Mouse (Mus musculus): ENCODE results near the gene Tmeff2. TPM values are rescaled to one million over a fixed set of nuclear protein-coding genes. Genes with fewer than 3 reads are reported as not detected.

Gene Tmeff2
- polyA plus RNA-seq, 1 experiment from 2014 or later = 72.0 TPM

DNA sequence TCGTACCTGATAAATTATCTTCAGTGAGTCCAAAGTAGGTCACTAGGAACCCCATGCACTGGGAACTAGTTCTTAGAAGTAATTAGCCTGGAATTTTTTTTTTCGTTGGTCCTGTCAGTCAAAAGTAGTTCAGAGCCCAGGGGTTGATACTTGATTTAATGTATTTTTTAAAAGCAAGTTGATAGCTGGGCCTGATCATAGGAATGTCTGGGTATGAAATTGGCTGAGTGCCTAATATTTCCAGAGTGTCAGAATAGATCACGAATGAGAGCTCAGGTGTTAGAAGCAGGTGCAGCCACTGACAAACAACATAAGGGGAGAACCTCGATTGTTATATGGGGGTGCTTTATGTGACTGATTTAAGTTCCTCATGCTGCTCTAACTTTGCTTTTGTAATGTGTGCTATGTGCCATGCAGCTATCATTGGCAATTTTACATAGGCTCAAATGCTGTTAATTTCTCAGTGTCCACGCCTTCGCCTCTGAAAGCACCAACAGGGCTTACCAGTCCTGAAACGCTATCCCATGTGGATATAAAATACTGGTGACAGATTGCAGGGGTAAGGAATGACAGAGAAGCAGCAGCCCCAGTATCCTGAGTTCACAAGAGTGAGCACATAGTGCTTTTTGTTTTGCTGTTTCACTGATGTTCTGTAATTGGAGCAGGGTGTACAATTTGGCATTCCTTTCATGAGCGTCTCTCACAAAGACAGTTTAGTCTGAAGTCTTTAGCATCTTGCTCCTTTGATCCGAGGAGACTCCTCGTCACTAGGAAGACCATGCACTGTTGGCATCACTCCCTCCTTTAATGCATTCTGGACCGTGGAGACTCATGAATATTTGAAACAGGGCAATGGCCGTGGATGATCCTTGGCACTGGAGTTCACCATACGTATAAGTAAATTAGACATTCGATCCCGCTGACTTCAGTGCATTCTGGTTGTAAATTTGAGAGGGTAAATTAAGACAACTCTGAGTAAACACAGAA, 175.6 kb downstream of the Tmeff2 start:
- Histone ChIP-seq H3K9ac (replicated peaks; ENCODE audit: low read length) (no peak overlapping the region), H3K27ac (replicated peaks; ENCODE audit: low read depth, low read length) (no peak overlapping the region; the same call in 1 of the 2 replicates), H3K4me3 (replicated peaks; ENCODE audit: low read depth, low read length) (no peak overlapping the region), H3K36me3 (ENCODE audit: control insufficient read depth, insufficient read depth, low read length) (no peaks in the 10 kb centered on the region), H3K4me2 (ENCODE audit: low read length) (no peak overlapping the region), H3K9me3 (ENCODE audit: control insufficient read depth, low read length) (no peaks in the 10 kb centered on the region), H3K4me1 (ENCODE audit: control insufficient read depth, insufficient read depth, low read length) (peaks cover 8% of the 10 kb centered on the region; the same call in 1 of the 2 replicates), H3K27me3 (ENCODE audit: control insufficient read depth, insufficient read depth, low read length) (no peaks in the 10 kb centered on the region)
- 54% methylated on average over 15 of the region's 15 CpGs for WGBS
- peak; percentile 33 for DNase-seq
- ATAC-seq (ENCODE audit: low FRiP score, low TSS enrichment) = 0 out of 2 replicates have a peak, but pooled peaks have one; percentile 34

DNA sequence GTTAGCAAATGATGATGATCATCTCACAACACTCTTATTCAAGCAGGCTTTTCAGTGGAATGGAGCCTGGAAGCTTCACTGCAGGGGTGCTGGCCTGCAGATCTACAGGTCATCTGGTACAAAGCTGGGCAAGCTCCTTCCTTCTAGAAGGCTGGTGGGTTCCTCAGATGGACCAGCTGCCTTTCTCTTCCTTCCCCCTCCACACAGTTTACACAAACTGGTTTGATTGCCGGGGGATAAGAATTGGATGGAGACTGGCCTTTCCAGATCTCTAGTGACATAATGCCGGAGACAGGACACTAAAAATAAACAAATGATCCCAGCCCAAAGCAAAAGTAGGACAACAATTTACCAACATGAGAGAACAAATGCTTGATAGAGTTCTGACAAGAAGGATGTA, 188.5 kb downstream of the Tmeff2 start:
- no peaks in the 10 kb centered on the region for H3K9me3 ChIP-seq (ENCODE audit: control insufficient read depth, low read length)
- WGBS = 91% methylated on average over 2 of the region's 2 CpGs
- no peak overlapping the region for H3K9ac ChIP-seq (replicated peaks; ENCODE audit: low read length)
- H3K27me3 ChIP-seq (ENCODE audit: control insufficient read depth, insufficient read depth, low read length) = no peaks in the 10 kb centered on the region
- DNase-seq (no peak), ATAC-seq (ENCODE audit: low FRiP score, low TSS enrichment) (no peak)
- no peak overlapping the region for H3K4me2 ChIP-seq (ENCODE audit: low read length)
- no peaks in the 10 kb centered on the region for H3K36me3 ChIP-seq (ENCODE audit: control insufficient read depth, insufficient read depth, low read length)
- H3K27ac ChIP-seq (replicated peaks; ENCODE audit: low read depth, low read length) = no peak overlapping the region
- H3K4me1 ChIP-seq (ENCODE audit: control insufficient read depth, insufficient read depth, low read length) = no peaks in the 10 kb centered on the region
- no peak overlapping the region for H3K4me3 ChIP-seq (replicated peaks; ENCODE audit: low read depth, low read length)

DNA sequence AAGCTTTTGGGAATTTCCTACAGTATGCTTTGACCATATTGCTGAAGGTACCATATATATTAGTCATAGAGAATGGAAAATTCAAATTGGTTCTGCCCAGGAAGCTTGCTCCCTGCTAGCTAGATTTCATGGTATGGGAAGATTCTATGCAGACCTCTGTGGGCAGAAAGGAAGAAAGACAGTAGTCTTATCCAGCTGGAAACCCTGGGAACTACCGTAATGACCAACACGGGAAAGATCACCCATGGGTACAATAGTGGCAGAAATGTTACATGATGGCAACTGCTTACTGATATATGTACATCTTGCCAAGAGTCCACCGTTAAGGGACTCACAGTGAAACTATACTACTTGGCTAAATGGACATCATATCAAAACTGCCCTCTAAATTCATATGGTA, 189.4 kb downstream of the Tmeff2 start:
- DNase-seq = no peak
- no peaks in the 10 kb centered on the region for H3K36me3 ChIP-seq (ENCODE audit: control insufficient read depth, insufficient read depth, low read length)
- no peak overlapping the region for H3K4me3 ChIP-seq (replicated peaks; ENCODE audit: low read depth, low read length)
- H3K27ac ChIP-seq (replicated peaks; ENCODE audit: low read depth, low read length) = no peak overlapping the region
- H3K4me1 ChIP-seq (ENCODE audit: control insufficient read depth, insufficient read depth, low read length) = no peaks in the 10 kb centered on the region
- H3K9me3 ChIP-seq (ENCODE audit: control insufficient read depth, low read length) = no peaks in the 10 kb centered on the region
- WGBS = 88% methylated on average over 3 of the region's 3 CpGs
- no peak overlapping the region for H3K4me2 ChIP-seq (ENCODE audit: low read length)
- no peak for ATAC-seq (ENCODE audit: low FRiP score, low TSS enrichment)
- no peak overlapping the region for H3K9ac ChIP-seq (replicated peaks; ENCODE audit: low read length)
- H3K27me3 ChIP-seq (ENCODE audit: control insufficient read depth, insufficient read depth, low read length) = no peaks in the 10 kb centered on the region

DNA sequence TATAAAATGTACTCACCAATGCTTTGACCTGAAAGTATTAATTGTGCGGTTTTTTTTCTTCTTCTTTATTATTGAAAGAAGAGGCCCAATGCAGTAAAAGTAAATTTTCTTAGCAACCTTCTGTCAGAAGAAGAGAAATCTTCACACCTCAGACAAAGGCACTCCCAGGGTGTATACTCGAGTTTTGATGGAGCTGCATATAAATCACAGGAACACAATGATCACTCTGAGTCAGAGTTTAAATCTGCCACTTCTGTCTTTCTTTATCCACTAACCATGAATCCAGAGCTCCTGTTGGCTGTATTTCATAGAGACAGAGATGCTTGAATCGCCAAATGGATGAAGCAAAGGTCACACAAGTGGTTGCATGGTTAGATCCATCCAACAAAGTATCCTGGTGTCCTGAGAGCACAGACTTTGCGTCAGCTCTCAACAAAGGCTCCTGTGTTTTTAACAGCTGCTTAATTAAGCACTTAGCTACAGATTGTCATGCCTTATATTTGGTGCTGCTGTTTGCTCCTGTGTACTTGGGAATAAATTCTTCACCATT, 189.8 kb downstream of the Tmeff2 start:
- Histone ChIP-seq H3K4me3 (replicated peaks; ENCODE audit: low read depth, low read length) (no peak overlapping the region), H3K4me1 (ENCODE audit: control insufficient read depth, insufficient read depth, low read length) (no peaks in the 10 kb centered on the region), H3K27ac (replicated peaks; ENCODE audit: low read depth, low read length) (no peak overlapping the region), H3K9ac (replicated peaks; ENCODE audit: low read length) (no peak overlapping the region), H3K4me2 (ENCODE audit: low read length) (no peak overlapping the region), H3K36me3 (ENCODE audit: control insufficient read depth, insufficient read depth, low read length) (no peaks in the 10 kb centered on the region), H3K27me3 (ENCODE audit: control insufficient read depth, insufficient read depth, low read length) (no peaks in the 10 kb centered on the region), H3K9me3 (ENCODE audit: control insufficient read depth, low read length) (no peaks in the 10 kb centered on the region)
- DNase-seq = no peak
- no peak for ATAC-seq (ENCODE audit: low FRiP score, low TSS enrichment)
- WGBS = 72% methylated on average over 4 of the region's 4 CpGs

DNA sequence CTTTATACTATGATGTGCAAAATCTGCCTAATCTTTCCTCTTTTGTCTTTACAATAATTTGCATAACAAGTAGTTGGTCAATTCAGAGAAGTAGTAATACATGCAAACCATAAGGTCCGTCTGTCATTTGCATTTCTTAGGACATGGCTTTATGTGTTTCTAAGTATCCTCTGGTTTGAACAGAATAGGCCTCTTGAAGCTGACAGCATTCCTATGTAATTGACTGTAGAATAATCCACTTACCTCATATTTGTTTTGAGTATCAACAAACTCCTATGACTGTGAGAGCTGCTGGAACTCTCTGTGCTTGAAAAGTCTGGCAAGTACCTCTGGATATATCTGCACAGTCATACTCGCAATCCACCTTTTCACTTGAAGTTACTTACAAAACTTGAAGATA, 194.3 kb downstream of the Tmeff2 start:
- Histone ChIP-seq H3K27me3 (ENCODE audit: control insufficient read depth, insufficient read depth, low read length) (no peaks in the 10 kb centered on the region), H3K36me3 (ENCODE audit: control insufficient read depth, insufficient read depth, low read length) (no peaks in the 10 kb centered on the region), H3K9ac (replicated peaks; ENCODE audit: low read length) (no peak overlapping the region), H3K4me2 (ENCODE audit: low read length) (no peak overlapping the region), H3K9me3 (ENCODE audit: control insufficient read depth, low read length) (no peaks in the 10 kb centered on the region), H3K4me3 (replicated peaks; ENCODE audit: low read depth, low read length) (no peak overlapping the region), H3K4me1 (ENCODE audit: control insufficient read depth, insufficient read depth, low read length) (peaks cover 6% of the 10 kb centered on the region), H3K27ac (replicated peaks; ENCODE audit: low read depth, low read length) (no peak overlapping the region)
- no peak for ATAC-seq (ENCODE audit: low FRiP score, low TSS enrichment)
- no peak for DNase-seq
- 66% methylated on average over 2 of the region's 2 CpGs for WGBS

DNA sequence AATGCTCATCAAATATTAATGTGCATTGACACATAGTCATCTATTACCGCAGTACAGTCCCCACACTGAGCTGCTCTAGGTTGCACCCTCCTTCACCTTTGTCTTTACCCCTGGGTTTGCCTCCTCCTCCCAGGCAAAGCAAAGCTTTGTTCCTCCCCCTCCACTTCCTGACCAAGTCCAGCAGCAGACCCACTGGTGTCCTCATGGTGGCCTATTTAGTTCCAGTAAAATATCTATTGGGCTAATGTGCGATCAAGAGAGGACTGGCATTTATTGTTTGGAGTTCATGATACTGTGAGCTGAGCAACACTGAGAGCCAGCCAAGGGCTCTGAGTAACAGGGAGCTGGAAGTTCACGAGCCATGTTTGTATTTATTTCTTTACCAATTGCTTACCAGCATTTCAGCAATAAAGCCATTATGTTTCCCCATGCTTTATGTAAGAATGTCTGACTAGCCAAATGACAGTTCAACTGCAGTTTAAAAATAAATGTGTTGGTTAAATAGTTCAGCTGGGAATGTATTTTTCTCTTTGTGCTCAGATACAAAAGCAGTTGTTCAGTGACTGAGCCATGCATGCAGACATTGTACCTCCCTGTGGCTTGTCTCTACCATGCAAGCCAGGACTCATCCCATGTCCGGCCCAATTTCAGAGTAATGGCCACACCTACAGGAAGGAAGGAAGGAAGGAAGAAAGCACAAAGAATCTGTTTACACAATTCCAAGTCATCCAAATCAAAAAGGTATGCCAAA, 196.6 kb downstream of the Tmeff2 start:
- Histone ChIP-seq H3K36me3 (ENCODE audit: control insufficient read depth, insufficient read depth, low read length) (no peaks in the 10 kb centered on the region), H3K9ac (replicated peaks; ENCODE audit: low read length) (no peak overlapping the region), H3K4me1 (ENCODE audit: control insufficient read depth, insufficient read depth, low read length) (peaks cover 6% of the 10 kb centered on the region), H3K27me3 (ENCODE audit: control insufficient read depth, insufficient read depth, low read length) (no peaks in the 10 kb centered on the region), H3K4me2 (ENCODE audit: low read length) (no peak overlapping the region), H3K9me3 (ENCODE audit: control insufficient read depth, low read length) (no peaks in the 10 kb centered on the region), H3K27ac (replicated peaks; ENCODE audit: low read depth, low read length) (peak overlapping the region; percentile 49), H3K4me3 (replicated peaks; ENCODE audit: low read depth, low read length) (no peak overlapping the region)
- ATAC-seq (ENCODE audit: low FRiP score, low TSS enrichment) (peak; percentile 55; the same call in 1 of the 2 replicates), DNase-seq (peak; percentile 40)
- 68% methylated on average over 4 of the region's 4 CpGs for WGBS

DNA sequence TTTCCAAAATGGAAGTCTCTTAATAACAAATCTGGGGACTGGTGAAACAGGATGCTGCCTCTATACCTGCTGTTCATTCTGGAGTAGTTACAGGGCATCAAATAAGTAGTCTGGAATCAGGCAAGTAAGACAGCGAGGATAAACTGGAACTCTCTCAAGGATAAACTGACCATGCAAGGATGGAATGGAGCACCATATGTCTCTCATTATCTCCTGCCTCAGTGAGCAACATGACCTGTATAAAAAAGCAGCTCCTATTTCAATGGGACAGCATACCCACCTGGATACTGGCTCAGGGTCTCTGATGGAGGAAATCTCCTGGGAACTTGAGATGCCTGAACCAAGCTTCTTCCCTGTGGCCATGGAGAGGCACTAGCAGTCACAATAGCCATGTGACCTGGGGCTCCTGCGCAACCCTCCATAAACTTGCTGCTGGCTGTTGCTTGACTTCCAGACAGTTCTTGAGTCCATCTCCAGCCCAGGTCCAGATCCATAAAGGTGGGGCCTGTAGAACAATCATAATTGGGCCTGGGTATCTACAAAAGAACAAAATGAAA, 200.7 kb downstream of the Tmeff2 start:
- DNase-seq = no peak
- no peaks in the 10 kb centered on the region for H3K27me3 ChIP-seq (ENCODE audit: control insufficient read depth, insufficient read depth, low read length)
- H3K4me2 ChIP-seq (ENCODE audit: low read length) = no peak overlapping the region
- H3K9me3 ChIP-seq (ENCODE audit: control insufficient read depth, low read length) = no peaks in the 10 kb centered on the region
- H3K36me3 ChIP-seq (ENCODE audit: control insufficient read depth, insufficient read depth, low read length) = no peaks in the 10 kb centered on the region
- H3K4me3 ChIP-seq (replicated peaks; ENCODE audit: low read depth, low read length) = no peak overlapping the region
- ATAC-seq (ENCODE audit: low FRiP score, low TSS enrichment) = no peak
- H3K4me1 ChIP-seq (ENCODE audit: control insufficient read depth, insufficient read depth, low read length) = peaks cover 6% of the 10 kb centered on the region
- WGBS = 100% methylated on average over 2 of the region's 2 CpGs
- no peak overlapping the region for H3K9ac ChIP-seq (replicated peaks; ENCODE audit: low read length)
- H3K27ac ChIP-seq (replicated peaks; ENCODE audit: low read depth, low read length) = no peak overlapping the region

DNA sequence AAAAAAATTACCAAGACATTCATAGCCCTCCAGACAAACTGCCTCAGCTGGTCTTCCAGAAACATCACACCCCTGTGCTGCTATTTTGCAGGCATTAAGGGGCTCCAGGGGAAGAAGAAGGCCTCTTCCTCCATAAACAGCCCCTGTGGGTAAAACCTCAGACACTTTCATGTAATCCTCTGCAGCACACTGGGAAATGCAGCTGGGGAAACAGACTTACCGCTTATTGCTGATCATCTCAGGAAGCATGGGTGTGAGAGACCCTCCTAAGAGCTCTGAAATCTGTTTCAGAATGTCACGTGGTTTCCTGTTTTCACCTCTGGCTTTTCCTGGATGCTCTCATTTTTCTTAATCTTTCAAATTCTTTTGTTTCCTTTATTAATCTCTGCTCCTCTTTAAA, 204.3 kb downstream of the Tmeff2 start:
- H3K27me3 ChIP-seq (ENCODE audit: control insufficient read depth, insufficient read depth, low read length) = no peaks in the 10 kb centered on the region
- no peak overlapping the region for H3K4me2 ChIP-seq (ENCODE audit: low read length)
- H3K9me3 ChIP-seq (ENCODE audit: control insufficient read depth, low read length) = no peaks in the 10 kb centered on the region
- H3K27ac ChIP-seq (replicated peaks; ENCODE audit: low read depth, low read length) = no peak overlapping the region
- no peak overlapping the region for H3K9ac ChIP-seq (replicated peaks; ENCODE audit: low read length)
- DNase-seq (no peak), ATAC-seq (ENCODE audit: low FRiP score, low TSS enrichment) (no peak)
- WGBS = 70% methylated on average over 2 of the region's 2 CpGs
- no peak overlapping the region for H3K4me3 ChIP-seq (replicated peaks; ENCODE audit: low read depth, low read length)
- H3K4me1 ChIP-seq (ENCODE audit: control insufficient read depth, insufficient read depth, low read length) = no peaks in the 10 kb centered on the region
- H3K36me3 ChIP-seq (ENCODE audit: control insufficient read depth, insufficient read depth, low read length) = no peaks in the 10 kb centered on the region
